Mouse (Mus musculus): Measurements from ENCODE around the gene Col4a6. TPM values are rescaled to one million over a fixed set of nuclear protein-coding genes. Genes with fewer than 3 reads are reported as not detected.

Gene Col4a6
- polyA plus RNA-seq, 1 experiment = 1.2 TPM

DNA sequence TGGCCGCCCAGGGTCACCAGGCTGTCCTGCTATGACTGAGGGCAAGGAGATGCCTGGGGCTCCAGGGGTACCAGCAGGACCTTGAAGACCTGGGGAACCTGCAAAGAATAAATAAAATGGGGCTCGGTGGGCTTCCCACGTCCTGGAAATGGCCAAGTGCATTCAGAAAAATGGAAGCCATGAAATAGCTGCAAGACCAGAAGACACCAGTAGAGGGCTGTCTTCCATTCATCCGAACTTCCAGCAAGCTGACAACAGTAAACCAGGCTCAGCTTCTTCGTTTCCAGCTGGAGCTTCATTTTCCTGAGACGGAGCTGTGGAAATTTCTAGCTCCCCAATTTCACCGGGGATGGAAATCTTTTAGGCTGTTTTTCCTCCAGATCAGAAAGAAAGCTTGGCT, 298.5 kb downstream of the Col4a6 start:
- Histone ChIP-seq H3K4me1 (ENCODE audit: control insufficient read depth, insufficient read depth, low read length) (no peaks in the 10 kb centered on the region), H3K27ac (ENCODE audit: insufficient read depth, low read depth, low read length) (no peak overlapping the region), H3K4me3 (ENCODE audit: insufficient read depth, low read depth, low read length) (no peak overlapping the region), H3K36me3 (ENCODE audit: control insufficient read depth, insufficient read depth, low read length) (no peaks in the 10 kb centered on the region), H3K27me3 (replicated peaks; ENCODE audit: control insufficient read depth, insufficient read depth, low read length) (no peaks in the 10 kb centered on the region)
- WGBS = 24% methylated on average over 7 of the region's 7 CpGs
- DNase-seq = peak; percentile 37
- TF ChIP-seq POLR2A (IDR thresholded peaks at IDR 0.05; ENCODE audit: low read depth, low read length) = no peak
- TF ChIP-seq CTCF (conservative IDR thresholded peaks at IDR 0.05; ENCODE audit: insufficient read depth, insufficient read length, low read depth, low read length) = peak; percentile 40

GRCm38 (mm10) chrX:141165067-141165466, 308.8 kb downstream of the Col4a6 start:
- H3K4me1 ChIP-seq (ENCODE audit: control insufficient read depth, insufficient read depth, low read length) = no peaks in the 10 kb centered on the region
- no peak overlapping the region for H3K4me3 ChIP-seq (ENCODE audit: insufficient read depth, low read depth, low read length)
- H3K36me3 ChIP-seq (ENCODE audit: control insufficient read depth, insufficient read depth, low read length) = no peaks in the 10 kb centered on the region
- H3K27ac ChIP-seq (ENCODE audit: insufficient read depth, low read depth, low read length) = no peak overlapping the region
- 92% methylated on average over 4 of the region's 4 CpGs for WGBS
- no peaks in the 10 kb centered on the region for H3K27me3 ChIP-seq (replicated peaks; ENCODE audit: control insufficient read depth, insufficient read depth, low read length)
- TF ChIP-seq CTCF (conservative IDR thresholded peaks at IDR 0.05; ENCODE audit: insufficient read depth, insufficient read length, low read depth, low read length) (no peak), POLR2A (IDR thresholded peaks at IDR 0.05; ENCODE audit: low read depth, low read length) (no peak)
- no peak for DNase-seq

- TF ChIP-seq POLR2A (IDR thresholded peaks at IDR 0.05; ENCODE audit: low read depth, low read length) = no peak
- no peak for TF ChIP-seq CTCF (conservative IDR thresholded peaks at IDR 0.05; ENCODE audit: insufficient read depth, insufficient read length, low read depth, low read length)
- Histone ChIP-seq H3K36me3 (ENCODE audit: control insufficient read depth, insufficient read depth, low read length) (no peaks in the 10 kb centered on the region), H3K27me3 (replicated peaks; ENCODE audit: control insufficient read depth, insufficient read depth, low read length) (no peaks in the 10 kb centered on the region), H3K4me1 (ENCODE audit: control insufficient read depth, insufficient read depth, low read length) (0 out of 2 replicates have a peak, but pooled peaks cover under 1% of the 10 kb centered on the region), H3K4me3 (ENCODE audit: insufficient read depth, low read depth, low read length) (no peak overlapping the region), H3K27ac (ENCODE audit: insufficient read depth, low read depth, low read length) (no peak overlapping the region)
- DNase-seq = no peak
- WGBS = 81% methylated on average over 3 of the region's 3 CpGs
These were observed 313.5 kb downstream of the Col4a6 start for GRCm38 (mm10) chrX:141160371-141160770.

GRCm38 (mm10) chrX:141158160-141158559, 315.7 kb downstream of the Col4a6 start:
- peak; percentile 41 for TF ChIP-seq CTCF (conservative IDR thresholded peaks at IDR 0.05; ENCODE audit: insufficient read depth, insufficient read length, low read depth, low read length)
- no peak for TF ChIP-seq POLR2A (IDR thresholded peaks at IDR 0.05; ENCODE audit: low read depth, low read length)
- 28% methylated on average over 4 of the region's 4 CpGs for WGBS
- no peak overlapping the region for H3K27ac ChIP-seq (ENCODE audit: insufficient read depth, low read depth, low read length)

GRCm38 (mm10) chrX:141157626-141158025, 316.2 kb downstream of the Col4a6 start:
- Histone ChIP-seq H3K4me1 (ENCODE audit: control insufficient read depth, insufficient read depth, low read length) (0 out of 2 replicates have a peak, but pooled peaks cover 3% of the 10 kb centered on the region), H3K4me3 (ENCODE audit: insufficient read depth, low read depth, low read length) (no peak overlapping the region), H3K36me3 (ENCODE audit: control insufficient read depth, insufficient read depth, low read length) (no peaks in the 10 kb centered on the region), H3K27me3 (replicated peaks; ENCODE audit: control insufficient read depth, insufficient read depth, low read length) (no peaks in the 10 kb centered on the region), H3K27ac (ENCODE audit: insufficient read depth, low read depth, low read length) (no peak overlapping the region)
- no peak for TF ChIP-seq POLR2A (IDR thresholded peaks at IDR 0.05; ENCODE audit: low read depth, low read length)
- no peak for TF ChIP-seq CTCF (conservative IDR thresholded peaks at IDR 0.05; ENCODE audit: insufficient read depth, insufficient read length, low read depth, low read length)
- WGBS = 41% methylated on average over 4 of the region's 4 CpGs
- DNase-seq = no peak

More at GRCm38 (mm10) chrX:141158160-141158559, 315.7 kb downstream of the Col4a6 start:
- 0 out of 2 replicates have a peak, but pooled peaks cover 3% of the 10 kb centered on the region for H3K4me1 ChIP-seq (ENCODE audit: control insufficient read depth, insufficient read depth, low read length)
- H3K27me3 ChIP-seq (replicated peaks; ENCODE audit: control insufficient read depth, insufficient read depth, low read length) = no peaks in the 10 kb centered on the region
- no peaks in the 10 kb centered on the region for H3K36me3 ChIP-seq (ENCODE audit: control insufficient read depth, insufficient read depth, low read length)
- DNase-seq = peak; percentile 31
- H3K4me3 ChIP-seq (ENCODE audit: insufficient read depth, low read depth, low read length) = no peak overlapping the region

DNA sequence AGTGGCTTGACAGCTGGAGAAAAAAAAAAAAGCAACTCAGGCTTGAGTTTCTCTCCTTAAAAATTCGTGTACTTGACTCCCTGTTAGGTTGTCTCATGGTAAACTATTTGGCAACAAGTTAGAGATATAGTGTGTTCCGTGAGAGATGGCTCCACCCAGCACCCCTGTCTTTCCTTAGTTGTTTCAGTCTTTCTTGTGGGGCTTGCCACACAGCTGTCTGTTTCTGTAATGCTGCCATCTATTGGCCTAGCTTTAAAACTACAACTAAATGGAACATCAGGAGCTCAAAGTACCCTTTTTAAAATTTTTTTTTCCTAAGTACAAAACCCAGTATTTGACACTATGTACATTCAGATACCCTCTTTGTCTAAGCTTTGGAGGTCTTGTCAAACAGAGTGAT, 317.2 kb downstream of the Col4a6 start:
- Histone ChIP-seq H3K4me1 (ENCODE audit: control insufficient read depth, insufficient read depth, low read length) (0 out of 2 replicates have a peak, but pooled peaks cover 3% of the 10 kb centered on the region), H3K36me3 (ENCODE audit: control insufficient read depth, insufficient read depth, low read length) (no peaks in the 10 kb centered on the region), H3K27ac (ENCODE audit: insufficient read depth, low read depth, low read length) (no peak overlapping the region), H3K27me3 (replicated peaks; ENCODE audit: control insufficient read depth, insufficient read depth, low read length) (no peaks in the 10 kb centered on the region), H3K4me3 (ENCODE audit: insufficient read depth, low read depth, low read length) (no peak overlapping the region)
- TF ChIP-seq CTCF (conservative IDR thresholded peaks at IDR 0.05; ENCODE audit: insufficient read depth, insufficient read length, low read depth, low read length) = peak; percentile 36; the same call in 1 of the 2 replicates
- no peak for TF ChIP-seq POLR2A (IDR thresholded peaks at IDR 0.05; ENCODE audit: low read depth, low read length)
- 0% methylated on average over 2 of the region's 2 CpGs for WGBS
- DNase-seq = peak; percentile 11

- Histone ChIP-seq H3K4me3 (ENCODE audit: insufficient read depth, low read depth, low read length) (no peak overlapping the region), H3K4me1 (ENCODE audit: control insufficient read depth, insufficient read depth, low read length) (0 out of 2 replicates have a peak, but pooled peaks cover 3% of the 10 kb centered on the region), H3K36me3 (ENCODE audit: control insufficient read depth, insufficient read depth, low read length) (no peaks in the 10 kb centered on the region), H3K27ac (ENCODE audit: insufficient read depth, low read depth, low read length) (no peak overlapping the region), H3K27me3 (replicated peaks; ENCODE audit: control insufficient read depth, insufficient read depth, low read length) (no peaks in the 10 kb centered on the region)
- no peak for DNase-seq
- TF ChIP-seq POLR2A (IDR thresholded peaks at IDR 0.05; ENCODE audit: low read depth, low read length) (no peak), CTCF (conservative IDR thresholded peaks at IDR 0.05; ENCODE audit: insufficient read depth, insufficient read length, low read depth, low read length) (no peak)
These were observed 322.7 kb downstream of the Col4a6 start for GRCm38 (mm10) chrX:141151182-141151581.
